Mouse (Mus musculus): Measurements from ENCODE around the gene Ttc37. TPM values are rescaled to one million over a fixed set of nuclear protein-coding genes. Genes with fewer than 3 reads are reported as not detected.

Ttc37 gene
- total and polyA plus RNA-seq, 3 experiments, result 23.9 to 34.7 (median 26.7) TPM

DNA sequence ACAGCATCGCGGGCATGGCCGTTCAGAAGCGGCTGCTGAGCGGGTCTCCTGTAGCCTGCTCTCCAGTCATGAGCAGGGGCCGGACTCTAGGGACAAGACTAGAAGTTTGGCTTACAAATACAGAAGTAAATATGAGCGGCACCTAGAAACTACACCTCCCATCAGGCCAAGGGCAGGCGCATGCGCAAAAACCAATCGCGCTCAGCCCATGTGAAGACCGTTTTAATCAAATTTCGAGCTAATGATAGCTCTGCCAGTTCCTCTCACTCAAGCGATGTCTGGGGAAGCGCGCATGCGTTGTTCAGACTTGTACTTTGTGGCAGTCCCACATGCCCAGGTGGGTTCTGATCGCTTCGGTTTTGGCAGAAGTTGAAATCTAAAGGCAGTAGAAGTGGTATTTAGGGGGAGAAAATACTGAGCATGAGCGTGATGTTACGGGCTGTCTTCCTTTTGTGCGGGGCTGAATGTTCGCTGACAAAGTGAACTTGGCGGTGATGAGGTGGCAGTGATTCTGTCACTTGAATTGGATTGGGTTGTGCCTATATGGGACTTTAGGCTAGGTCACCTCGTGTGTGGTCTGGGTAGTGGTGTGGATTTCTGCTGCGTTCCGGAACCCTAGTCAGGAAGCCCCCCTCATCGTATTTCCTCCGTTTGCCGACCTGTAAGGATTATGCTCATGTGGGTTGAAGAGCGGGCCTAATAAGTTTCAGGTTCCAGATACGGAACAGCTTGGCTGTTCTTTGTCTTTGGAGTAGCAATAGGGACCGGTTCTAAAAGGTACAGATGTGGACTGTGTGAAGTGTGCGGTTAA, at the start of gene Ttc37, which contains the start of gene Arsk (continued):
- TF ChIP-seq ZMIZ1 (IDR thresholded peaks at IDR 0.05; ENCODE audit: low read depth, low read length), result peak; percentile 82

DNA sequence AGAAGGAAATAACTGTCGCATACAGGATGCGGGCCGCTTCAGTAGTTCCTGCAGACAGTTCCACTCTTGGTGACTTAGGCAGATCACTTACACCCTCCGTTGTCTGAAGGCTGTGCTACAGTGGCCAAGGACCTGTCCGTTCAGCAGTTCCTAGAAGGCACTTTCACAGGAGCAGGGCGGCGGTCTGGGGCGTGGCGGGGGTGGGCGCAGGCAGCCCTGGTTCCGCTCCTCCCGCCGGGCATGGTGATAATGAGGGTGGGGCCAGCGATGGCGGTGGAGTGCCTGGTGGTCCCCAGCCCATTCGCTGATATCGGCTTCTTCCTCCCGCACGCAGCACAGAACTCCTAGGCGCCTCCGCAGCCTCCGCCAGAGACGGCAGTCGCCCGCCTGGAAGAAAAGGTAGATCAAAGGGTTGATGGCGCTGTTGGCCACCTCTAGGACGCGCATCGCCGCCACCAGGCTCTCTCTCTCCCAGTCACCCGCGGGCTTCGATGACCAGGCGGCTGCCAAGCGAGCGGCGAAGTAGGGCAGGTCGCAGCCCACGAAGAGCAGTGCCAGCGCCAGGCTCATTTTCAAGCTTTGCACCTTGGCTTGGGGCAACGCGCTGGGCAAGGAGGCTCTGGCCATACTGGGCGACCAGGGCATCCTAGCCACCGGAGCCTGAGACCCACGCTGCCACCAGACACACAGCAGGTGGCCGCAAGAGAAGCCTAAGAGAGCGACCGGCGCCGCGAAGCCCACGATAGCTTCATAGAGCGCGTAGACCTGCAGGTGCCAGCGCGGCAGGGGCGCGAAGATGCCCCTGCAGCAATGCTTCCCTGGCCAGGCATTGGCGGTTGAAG, 42.9 kb upstream of the Ttc37 start:
- dilution Hi-C loops (cut with MboI; ENCODE audit: extremely low pct_ligation_motif_present, extremely low pct_unique_long_range_greater_than_20kb, low sequenced_read_pairs), result no loop called here
- DNase-seq (ENCODE audit: extremely low read depth), result no peak
- Histone ChIP-seq H3K9me3 (replicated peaks; ENCODE audit: low read length) (peaks cover 12% of the 10 kb centered on the region), H3K36me3 (replicated peaks in 1 of 2; ENCODE audit: control insufficient read depth in 1 of 2, insufficient read depth in 1 of 2, low read length in 1 of 2) (peaks cover 0 to 4% of the 10 kb centered on the region in 2 experiments), H3K4me3 (replicated peaks in 1 of 3; ENCODE audit: low read depth in 2 of 3, low read length in 2 of 3, poor library complexity in 1 of 3) (peak overlapping the region in 1 of 3 experiments; percentile 35), H3K4me1 (ENCODE audit: control insufficient read depth in 1 of 2, insufficient read depth in 2 of 2) (no peaks in the 10 kb centered on the region), H3K27ac (ENCODE audit: insufficient read depth, low read depth) (no peak overlapping the region), H3K9ac (ENCODE audit: insufficient read depth, low read depth) (no peak overlapping the region), H3K79me2 (replicated peaks; ENCODE audit: control insufficient read depth, extremely low read depth, insufficient read depth, poor library complexity, severe bottlenecking) (no peaks in the 10 kb centered on the region), H3K4me2 (ENCODE audit: insufficient read depth, low read depth, poor library complexity, severe bottlenecking) (peak overlapping the region; percentile 19), H3K27me3 (replicated peaks) (no peaks in the 10 kb centered on the region)
- in situ Hi-C loops (cut with MboI; ENCODE audit: low pct_ligation_motif_present, low pct_unique_long_range_greater_than_20kb, low sequenced_read_pairs), result no loop called here
- TF ChIP-seq JUN (IDR thresholded peaks at IDR 0.05; ENCODE audit: insufficient read depth, low read depth, low read length) (no peak), MAZ (IDR thresholded peaks at IDR 0.05; ENCODE audit: low read depth, low read length) (no peak), BHLHE40 (IDR thresholded peaks at IDR 0.05; ENCODE audit: low read depth, low read length) (no peak)

DNA sequence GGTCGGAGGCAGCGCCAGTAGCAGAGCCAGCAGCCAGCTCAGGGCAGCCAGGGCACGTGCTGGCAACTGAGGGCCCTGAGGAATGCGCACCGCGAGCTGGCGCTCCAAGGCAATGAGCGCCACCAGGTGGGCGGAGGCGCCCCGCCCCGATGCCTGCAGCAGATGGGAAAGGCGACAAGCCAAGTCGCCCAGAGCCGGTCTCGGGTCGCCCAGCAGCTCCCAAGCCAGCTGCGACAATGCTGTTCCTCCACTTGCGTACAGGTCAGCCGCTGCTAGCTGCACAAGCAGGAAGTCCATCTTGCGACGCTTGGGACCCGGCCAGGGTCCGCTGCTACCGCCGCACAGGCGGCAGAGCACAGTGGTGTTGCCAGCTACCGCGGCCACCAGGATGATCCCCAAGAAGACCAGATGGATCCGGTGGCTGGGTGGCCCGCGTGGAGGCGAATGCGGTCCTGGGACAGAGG, 42.2 kb upstream of the Ttc37 start:
- H3K9ac ChIP-seq (ENCODE audit: insufficient read depth, low read depth), result no peak overlapping the region
- no peaks in the 10 kb centered on the region for H3K4me1 ChIP-seq (ENCODE audit: control insufficient read depth in 1 of 2, insufficient read depth in 2 of 2)
- no peak for DNase-seq (ENCODE audit: extremely low read depth)
- H3K27me3 ChIP-seq (replicated peaks), result no peaks in the 10 kb centered on the region
- H3K27ac ChIP-seq (ENCODE audit: insufficient read depth, low read depth), result no peak overlapping the region
- peaks cover 0 to 4% of the 10 kb centered on the region in 2 experiments for H3K36me3 ChIP-seq (replicated peaks in 1 of 2; ENCODE audit: control insufficient read depth in 1 of 2, insufficient read depth in 1 of 2, low read length in 1 of 2)
- 0 out of 2 replicates have a peak overlapping the region, but pooled peaks have one; percentile 19 for H3K4me2 ChIP-seq (ENCODE audit: insufficient read depth, low read depth, poor library complexity, severe bottlenecking)
- peak overlapping the region in 1 of 3 experiments; percentile 35 for H3K4me3 ChIP-seq (replicated peaks in 1 of 3; ENCODE audit: low read depth in 2 of 3, low read length in 2 of 3, poor library complexity in 1 of 3)
- peaks cover 12% of the 10 kb centered on the region for H3K9me3 ChIP-seq (replicated peaks; ENCODE audit: low read length)
- in situ Hi-C loops (cut with MboI; ENCODE audit: low pct_ligation_motif_present, low pct_unique_long_range_greater_than_20kb, low sequenced_read_pairs), result no loop called here
- H3K79me2 ChIP-seq (replicated peaks; ENCODE audit: control insufficient read depth, extremely low read depth, insufficient read depth, poor library complexity, severe bottlenecking), result no peaks in the 10 kb centered on the region
- no peak for TF ChIP-seq CHD1 (IDR thresholded peaks at IDR 0.05; ENCODE audit: low read depth, low read length)
- peak; percentile 61 for TF ChIP-seq BHLHE40 (IDR thresholded peaks at IDR 0.05; ENCODE audit: low read depth, low read length)
- peak in 1 of 2 experiments; percentile 21; a peak in 2 of 4 replicates for TF ChIP-seq CTCF (conservative IDR thresholded peaks at IDR 0.05 in 1 of 2, IDR thresholded peaks at IDR 0.05 in 1 of 2; ENCODE audit: low read depth in 2 of 2, low read length in 2 of 2)
- dilution Hi-C loops (cut with MboI; ENCODE audit: extremely low pct_ligation_motif_present, extremely low pct_unique_long_range_greater_than_20kb, low sequenced_read_pairs), result no loop called here

DNA sequence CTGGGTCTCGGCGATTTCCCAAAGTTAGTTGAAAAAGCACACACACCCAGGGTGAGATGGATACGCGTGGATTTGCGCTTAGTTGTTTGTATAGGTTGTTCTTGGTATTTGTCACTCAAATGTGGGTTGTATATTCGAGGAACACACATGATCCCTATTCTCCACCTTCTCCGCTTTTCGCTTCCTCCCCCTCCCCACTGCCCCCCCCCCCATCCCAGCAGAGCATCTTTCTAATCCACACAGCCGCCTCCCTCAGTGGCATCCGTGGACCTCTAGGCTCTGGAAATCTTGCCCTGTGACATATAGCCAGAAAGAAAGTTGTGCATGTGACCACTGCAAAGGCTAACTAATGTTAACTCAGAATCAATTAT, 41.7 kb upstream of the Ttc37 start, which contains the start of gene Gpr150:
TSS of gene Gpr150 (minus strand) at position 101 of the 371 bp plus-strand sequence.
- Histone ChIP-seq H3K4me3 (replicated peaks in 1 of 3; ENCODE audit: low read depth in 2 of 3, low read length in 2 of 3, poor library complexity in 1 of 3) (peak within 1 kb of the TSS in 1 of 3 experiments; percentile 35), H3K4me2 (ENCODE audit: insufficient read depth, low read depth, poor library complexity, severe bottlenecking) (peak within 1 kb of the TSS; percentile 19; the same call in 1 of the 2 replicates), H3K4me1 (ENCODE audit: control insufficient read depth in 1 of 2, insufficient read depth in 2 of 2) (no peaks in the 10 kb centered on the region), H3K9me3 (replicated peaks; ENCODE audit: low read length) (peaks cover 12% of the 10 kb centered on the region), H3K27me3 (replicated peaks) (no peaks in the 10 kb centered on the region), H3K27ac (ENCODE audit: insufficient read depth, low read depth) (no peak within 1 kb of the TSS), H3K9ac (ENCODE audit: insufficient read depth, low read depth) (no peak within 1 kb of the TSS), H3K79me2 (replicated peaks; ENCODE audit: control insufficient read depth, extremely low read depth, insufficient read depth, poor library complexity, severe bottlenecking) (no peaks in the 10 kb centered on the region), H3K36me3 (replicated peaks in 1 of 2; ENCODE audit: control insufficient read depth in 1 of 2, insufficient read depth in 1 of 2, low read length in 1 of 2) (peaks cover 0 to 4% of the 10 kb centered on the region in 2 experiments)
- DNase-seq (ENCODE audit: extremely low read depth), result no peak
- dilution Hi-C loops (cut with MboI; ENCODE audit: extremely low pct_ligation_motif_present, extremely low pct_unique_long_range_greater_than_20kb, low sequenced_read_pairs), result no loop called here
- in situ Hi-C loops (cut with MboI; ENCODE audit: low pct_ligation_motif_present, low pct_unique_long_range_greater_than_20kb, low sequenced_read_pairs), result no loop called here
- TF ChIP-seq CTCF (conservative IDR thresholded peaks at IDR 0.05 in 1 of 2, IDR thresholded peaks at IDR 0.05 in 1 of 2; ENCODE audit: low read depth in 2 of 2, low read length in 2 of 2), result no peak
- no peak for TF ChIP-seq EP300 (IDR thresholded peaks at IDR 0.05; ENCODE audit: low read length)
- TF ChIP-seq TBP (conservative IDR thresholded peaks at IDR 0.05; ENCODE audit: low read depth, low read length), result no peak
- TF ChIP-seq MAX (IDR thresholded peaks at IDR 0.05; ENCODE audit: low read length), result no peak
- TF ChIP-seq ZNF384 (IDR thresholded peaks at IDR 0.05; ENCODE audit: low read depth, low read length), result no peak
- no peak for TF ChIP-seq RAD21 (IDR thresholded peaks at IDR 0.05; ENCODE audit: low read depth, low read length)
- no peak for TF ChIP-seq MAFK (IDR thresholded peaks at IDR 0.05; ENCODE audit: insufficient replicate concordance, low read length)
- no peak for TF ChIP-seq ELF1 (IDR thresholded peaks at IDR 0.05; ENCODE audit: low read depth, low read length)
- TF ChIP-seq SIN3A (IDR thresholded peaks at IDR 0.05; ENCODE audit: low read length), result no peak
- no peak for TF ChIP-seq ZKSCAN1 (IDR thresholded peaks at IDR 0.05; ENCODE audit: borderline replicate concordance, low read depth, low read length)
- TF ChIP-seq MEF2A (IDR thresholded peaks at IDR 0.05; ENCODE audit: borderline replicate concordance, low read depth, low read length), result no peak
- no peak for TF ChIP-seq CHD2 (IDR thresholded peaks at IDR 0.05; ENCODE audit: low read length)
- no peak for TF ChIP-seq POLR2A (IDR thresholded peaks at IDR 0.05; ENCODE audit: low read depth, low read length)
- no peak for TF ChIP-seq JUND (conservative IDR thresholded peaks at IDR 0.05; ENCODE audit: low read depth, low read length)
- no peak for TF ChIP-seq UBTF (IDR thresholded peaks at IDR 0.05; ENCODE audit: low read depth, low read length)

Measured in CH12.LX (cell line).